Mouse (Mus musculus) macrophage (primary cell): ENCODE measurements around the gene Hoxb7. TPM values are rescaled to one million over a fixed set of nuclear protein-coding genes. Genes with fewer than 3 reads are reported as not detected.

Source experiments
- H3K27ac ChIP-seq: fragments of 350-480 bp; formaldehyde crosslinking; 2 replicates; pipeline ENCODE4 v1.9.0; 2021
- H3K36me3 ChIP-seq: fragments of 350-480 bp; formaldehyde crosslinking; 2 replicates; pipeline ENCODE4 v1.9.0; 2021; ENCODE audit errors: inconsistent target
- H3K4me3 ChIP-seq: fragments of 350-480 bp; formaldehyde crosslinking; 2 replicates; pipeline ENCODE4 v1.9.0; 2021; ENCODE audit errors: inconsistent target
- H3K79me2 ChIP-seq: fragments of 350-480 bp; formaldehyde crosslinking; 2 replicates; pipeline ENCODE4 v1.9.0; 2021; ENCODE audit errors: inconsistent target
- WGBS: methylation state at CpG from one replicate; pipeline ENCODE4 v1.1.7; 2026; ENCODE audit warnings: inconsistent platforms; ENCODE audit not compliant: missing documents; 5-methylcytosine and 5-hydroxymethylcytosine counted together
- polyA plus RNA-seq: library from polyadenylated mRNA; stranded (reverse); fragments of 250-400 nt; gene quantifications from 3 replicates; pipeline ENCODE4 v1.2.4, GENCODE M21; 2018; ENCODE audit warnings: inconsistent platforms

Gene Hoxb7
- polyA plus RNA-seq, 1 experiment from 2014 or later = not detected

DNA sequence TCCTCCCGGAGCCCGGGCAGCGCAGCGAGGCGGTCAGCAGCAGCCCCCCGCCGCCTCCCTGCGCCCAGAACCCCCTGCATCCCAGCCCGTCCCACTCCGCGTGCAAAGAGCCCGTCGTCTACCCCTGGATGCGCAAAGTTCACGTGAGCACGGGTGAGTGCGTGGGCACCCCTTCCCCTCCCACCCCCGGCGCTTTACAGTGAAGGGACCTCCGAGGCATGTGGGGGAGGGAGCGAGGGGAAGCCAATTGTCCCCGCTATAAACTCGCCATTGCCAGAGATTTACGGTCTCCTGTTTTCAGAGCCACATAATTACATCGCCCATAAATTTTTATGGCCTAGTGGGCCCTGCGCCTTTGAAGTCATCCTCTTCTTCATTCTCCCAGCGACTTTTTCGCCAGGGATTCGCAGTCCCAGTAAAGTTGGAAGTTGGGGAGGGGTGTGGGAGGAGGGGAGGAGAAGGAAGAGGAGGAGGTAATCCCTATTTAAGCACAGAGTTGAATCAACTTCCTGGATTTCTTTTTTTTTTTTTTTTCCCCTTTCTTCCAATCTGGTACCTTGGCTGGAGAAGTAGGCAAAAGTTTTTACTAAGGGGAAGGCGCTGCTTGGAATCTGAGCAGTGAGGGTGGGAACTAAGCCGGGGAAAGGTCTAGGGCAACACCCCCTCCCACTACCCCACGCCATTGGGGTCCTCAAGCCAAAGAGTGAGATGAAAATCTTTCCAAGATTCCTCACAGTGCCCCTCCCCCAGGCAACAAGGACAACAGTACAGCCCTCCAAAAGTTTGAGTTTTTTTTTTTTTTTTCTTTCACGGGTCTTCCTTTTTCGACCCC is 32.9 kb downstream of the Hoxb7 start:
- 3% methylated on average over 31 of the region's 34 CpGs for WGBS
- Histone ChIP-seq H3K4me3 (peak overlapping the region; percentile 61), H3K27ac (peak overlapping the region; percentile 37; the same call in 1 of the 2 replicates)

DNA sequence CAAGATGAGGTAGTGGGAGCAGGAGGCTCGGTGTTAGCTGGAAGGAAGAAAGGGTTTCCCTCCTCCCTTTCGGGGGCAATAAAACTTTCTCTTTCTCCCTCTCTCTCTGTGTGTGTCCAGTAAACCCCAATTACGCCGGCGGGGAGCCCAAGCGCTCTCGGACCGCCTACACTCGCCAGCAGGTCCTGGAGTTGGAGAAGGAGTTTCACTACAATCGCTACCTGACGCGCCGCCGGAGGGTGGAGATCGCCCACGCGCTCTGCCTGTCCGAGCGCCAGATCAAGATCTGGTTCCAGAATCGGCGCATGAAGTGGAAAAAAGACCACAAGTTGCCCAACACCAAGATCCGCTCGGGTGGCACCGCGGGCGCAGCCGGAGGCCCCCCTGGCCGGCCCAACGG is 33.5 kb downstream of the Hoxb7 start:
- whole genome bisulfite sequencing = 21% methylated on average over 26 of the region's 29 CpGs
- no peak overlapping the region for H3K27ac ChIP-seq
- peaks cover 14% of the 10 kb centered on the region; the same call in 1 of the 2 replicates for H3K79me2 ChIP-seq
- peak overlapping the region; percentile 61 for H3K4me3 ChIP-seq
- H3K36me3 ChIP-seq = no peaks in the 10 kb centered on the region

More for the DNA sequence above, 32.9 kb downstream of the Hoxb7 start:
- no peaks in the 10 kb centered on the region for H3K36me3 ChIP-seq
- H3K79me2 ChIP-seq = peaks cover 14% of the 10 kb centered on the region; the same call in 1 of the 2 replicates

DNA sequence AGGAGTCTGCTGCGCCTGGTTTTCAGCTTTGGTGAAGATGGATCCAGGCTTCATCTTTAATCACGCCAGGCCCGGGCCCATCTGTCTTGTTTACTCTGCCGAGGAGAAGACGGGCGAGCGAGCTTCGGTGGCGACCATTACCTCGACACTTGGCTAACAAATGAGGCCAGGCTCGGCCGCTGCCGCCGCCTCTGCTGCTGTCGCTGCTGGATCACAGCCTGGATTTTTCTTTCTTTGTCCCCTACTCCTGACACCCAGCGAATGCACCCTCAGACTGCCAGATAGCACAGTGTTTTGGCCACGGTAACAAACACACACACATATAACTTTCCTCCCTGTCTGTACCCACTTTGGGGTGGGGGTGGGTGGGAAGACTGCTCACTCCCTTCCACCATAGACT is 34.3 kb downstream of the Hoxb7 start:
- Histone ChIP-seq H3K79me2 (peaks cover 14% of the 10 kb centered on the region; the same call in 1 of the 2 replicates), H3K36me3 (no peaks in the 10 kb centered on the region), H3K4me3 (no peak overlapping the region), H3K27ac (no peak overlapping the region)
- 92% methylated on average over 17 of the region's 17 CpGs for WGBS

DNA sequence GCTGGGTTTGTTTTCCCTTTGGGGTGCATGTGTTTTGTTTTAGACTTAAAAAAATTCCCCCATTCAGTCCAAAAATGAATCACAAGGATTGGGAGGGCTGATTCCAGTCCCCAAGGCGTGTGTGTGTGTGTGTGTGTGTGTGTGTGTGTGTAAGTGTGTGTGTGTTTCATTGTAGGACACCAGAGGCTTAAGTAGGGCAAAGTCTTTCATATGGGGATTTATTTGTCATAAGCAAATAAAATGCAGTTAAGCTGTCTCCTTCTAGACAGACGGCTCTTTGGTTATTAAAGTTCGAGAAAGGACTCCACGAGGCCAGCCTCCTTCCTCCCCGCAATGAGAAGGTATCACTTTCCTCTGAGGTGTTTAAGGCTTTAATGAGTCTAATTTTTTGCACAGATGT is 35.4 kb downstream of the Hoxb7 start:
- Histone ChIP-seq H3K36me3 (no peaks in the 10 kb centered on the region), H3K4me3 (no peak overlapping the region), H3K27ac (no peak overlapping the region), H3K79me2 (peaks cover 5% of the 10 kb centered on the region; the same call in 1 of the 2 replicates)
- WGBS = 83% methylated on average over 5 of the region's 5 CpGs

DNA sequence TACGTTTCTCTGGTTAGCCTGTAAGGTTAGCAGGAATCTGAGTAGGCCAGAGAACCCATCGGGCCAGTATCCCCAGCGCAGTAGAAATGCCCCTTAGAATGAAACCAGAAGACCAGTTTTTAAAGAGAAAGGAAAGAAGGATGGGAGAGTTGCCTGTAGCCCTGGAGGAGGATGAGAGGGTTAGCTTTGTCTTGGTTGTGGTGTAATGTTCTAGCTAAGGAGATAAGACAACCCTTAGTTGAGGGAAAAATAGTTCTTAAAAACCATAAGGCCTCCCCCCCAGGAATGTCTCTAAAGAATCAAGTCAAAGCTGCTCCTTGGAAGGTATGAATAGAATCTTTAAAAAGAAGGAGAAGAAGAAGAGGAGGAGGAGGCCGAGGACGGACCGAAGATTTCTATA is 36.3 kb downstream of the Hoxb7 start:
- 86% methylated on average over 6 of the region's 6 CpGs for whole genome bisulfite sequencing
- Histone ChIP-seq H3K4me3 (no peak overlapping the region), H3K36me3 (no peaks in the 10 kb centered on the region)

DNA sequence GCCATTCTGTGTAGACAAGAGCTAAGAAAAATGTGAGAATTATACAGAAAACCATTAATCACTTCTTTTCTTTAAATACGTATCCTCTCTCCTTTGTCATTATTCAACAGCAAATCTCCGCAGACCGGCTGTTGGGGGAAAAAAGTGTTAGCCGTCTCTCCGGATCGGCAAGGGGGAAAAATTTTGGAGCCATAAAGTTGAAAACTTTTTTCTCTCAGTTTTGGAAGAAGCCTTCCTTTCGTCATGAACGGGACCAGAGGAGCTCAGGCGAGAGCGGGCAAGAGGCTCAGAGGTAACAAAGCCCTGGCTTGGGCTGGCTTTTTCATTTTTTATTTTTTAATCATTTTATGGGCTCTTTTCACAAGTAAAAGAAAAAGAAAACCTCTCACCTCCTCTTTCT is 36.7 kb downstream of the Hoxb7 start, which contains the start of gene Hoxb3:
TSS of gene Hoxb3 (plus strand) at position 173 of the 400 bp plus-strand sequence.
- H3K27ac ChIP-seq = no peak within 1 kb of the TSS
- no peak within 1 kb of the TSS for H3K4me3 ChIP-seq
- no peaks in the 10 kb centered on the region for H3K36me3 ChIP-seq
- WGBS = 95% methylated on average over 10 of the region's 10 CpGs
- H3K79me2 ChIP-seq = peaks cover 1% of the 10 kb centered on the region; the same call in 1 of the 2 replicates

More for the DNA sequence above, 36.3 kb downstream of the Hoxb7 start:
- peaks cover 5% of the 10 kb centered on the region; the same call in 1 of the 2 replicates for H3K79me2 ChIP-seq
- H3K27ac ChIP-seq = no peak overlapping the region

DNA sequence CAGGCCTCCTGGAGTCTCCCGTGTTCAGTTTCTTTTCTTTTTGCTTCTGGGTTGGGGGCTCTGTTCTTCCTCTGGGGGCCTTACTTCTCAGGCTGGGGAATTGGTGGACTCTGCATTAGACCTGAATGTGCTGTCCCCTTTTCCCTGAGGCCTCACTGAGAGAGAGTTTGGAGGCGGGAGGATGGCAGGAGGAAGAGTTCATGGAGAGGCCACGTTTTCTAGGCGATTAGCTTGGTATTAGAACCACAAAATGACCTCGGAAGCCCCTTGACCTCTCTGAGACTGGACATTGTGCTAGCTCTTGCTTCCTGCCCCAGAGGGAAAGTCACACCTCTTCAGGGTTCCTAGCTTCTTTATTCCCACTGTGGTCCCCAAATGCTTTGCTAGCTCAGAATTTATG is 37.7 kb downstream of the Hoxb7 start:
- Histone ChIP-seq H3K27ac (no peak overlapping the region), H3K4me3 (no peak overlapping the region), H3K79me2 (no peaks in the 10 kb centered on the region), H3K36me3 (no peaks in the 10 kb centered on the region)
- 89% methylated on average over 5 of the region's 5 CpGs for WGBS

DNA sequence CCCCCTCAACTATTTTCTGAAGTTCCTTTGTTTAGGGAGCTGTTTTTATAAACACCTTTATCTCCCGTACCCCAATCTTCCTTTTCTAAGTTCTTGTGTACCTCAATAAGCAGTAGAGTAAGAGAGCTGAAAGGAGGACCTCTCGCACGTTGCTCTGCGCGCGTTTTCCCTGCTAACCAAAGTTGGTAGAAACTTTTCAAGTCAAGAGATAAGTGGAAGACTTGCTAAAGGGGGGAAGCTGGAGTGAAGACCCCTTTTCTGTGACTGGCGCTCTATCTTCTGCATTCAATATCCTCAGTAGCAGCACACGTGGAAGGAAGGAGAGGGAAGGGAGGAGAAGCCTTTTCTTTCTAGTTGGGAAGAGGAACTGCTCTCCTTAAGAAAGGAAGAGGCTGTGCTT is 38.5 kb downstream of the Hoxb7 start:
- H3K27ac ChIP-seq = no peak overlapping the region
- no peaks in the 10 kb centered on the region for H3K79me2 ChIP-seq
- no peak overlapping the region for H3K4me3 ChIP-seq
- 91% methylated on average over 8 of the region's 8 CpGs for WGBS
- no peaks in the 10 kb centered on the region for H3K36me3 ChIP-seq

DNA sequence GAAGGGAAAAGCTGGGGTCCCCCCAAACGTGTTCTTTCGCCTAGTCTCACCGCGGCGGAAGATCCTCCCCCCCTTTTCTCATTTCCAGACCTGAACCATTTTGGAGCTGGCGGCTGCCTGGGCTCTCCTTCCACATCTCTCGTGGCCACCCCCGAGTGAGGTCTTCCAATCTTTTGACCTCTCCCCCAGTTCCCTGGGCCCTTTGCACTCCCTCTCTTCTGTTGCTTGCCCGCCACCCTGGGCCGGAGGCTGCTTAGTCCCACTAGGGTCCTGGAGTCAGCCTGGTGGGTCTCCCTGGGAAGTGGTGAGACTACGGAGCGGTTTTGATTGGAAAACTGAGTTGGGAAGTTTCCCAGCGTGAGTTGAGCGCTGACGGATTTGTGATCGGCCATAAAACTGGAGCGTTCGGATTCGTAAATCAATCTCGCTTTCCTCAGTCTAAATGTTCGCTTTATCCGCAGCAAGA is 39.4 kb downstream of the Hoxb7 start:
- Histone ChIP-seq H3K36me3 (no peaks in the 10 kb centered on the region), H3K27ac (no peak overlapping the region), H3K4me3 (no peak overlapping the region), H3K79me2 (no peaks in the 10 kb centered on the region)
- 94% methylated on average over 21 of the region's 22 CpGs for WGBS

DNA sequence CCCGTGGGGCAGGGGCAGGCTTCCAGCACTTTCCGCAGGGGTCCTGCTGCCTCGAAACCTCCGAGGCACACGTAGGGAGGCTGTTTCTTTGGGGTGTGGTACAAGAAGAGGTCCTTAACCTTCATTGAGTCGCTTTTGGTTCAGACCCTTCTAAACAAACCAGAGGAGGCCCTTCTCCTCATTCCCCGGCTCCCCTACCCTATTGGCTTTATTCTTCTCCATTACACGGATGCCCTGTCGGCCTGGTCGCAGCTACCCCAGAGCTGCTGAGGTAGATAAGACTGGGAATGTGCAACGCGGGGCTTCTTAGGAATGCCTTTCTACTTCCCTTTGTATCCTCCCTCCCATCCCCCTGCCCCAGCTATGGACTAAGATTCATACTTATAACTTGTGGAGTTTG is 40.3 kb downstream of the Hoxb7 start:
- no peak overlapping the region for H3K4me3 ChIP-seq
- no peak overlapping the region for H3K27ac ChIP-seq
- H3K36me3 ChIP-seq = no peaks in the 10 kb centered on the region
- no peaks in the 10 kb centered on the region for H3K79me2 ChIP-seq
- 98% methylated on average over 10 of the region's 12 CpGs for WGBS

DNA sequence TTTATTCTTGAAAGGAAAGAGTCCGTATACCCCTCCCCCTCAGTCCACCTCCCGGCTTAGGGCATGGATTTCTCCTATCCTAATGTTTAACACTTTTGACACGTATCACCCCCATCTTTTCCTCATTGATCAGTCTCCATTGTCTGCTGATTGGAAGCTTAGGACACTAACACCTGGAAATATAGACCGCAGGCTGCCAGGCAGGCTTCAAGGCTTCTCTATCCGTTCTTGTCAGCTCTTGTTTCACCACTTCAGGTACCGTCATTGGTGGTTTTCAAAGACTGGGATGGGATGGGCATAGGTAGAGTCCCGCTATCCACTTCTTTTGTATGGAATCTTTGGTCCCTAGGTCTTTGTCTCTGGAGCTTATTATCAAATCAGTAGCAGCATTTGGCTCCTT is 40.7 kb downstream of the Hoxb7 start:
- WGBS = 96% methylated on average over 7 of the region's 7 CpGs
- Histone ChIP-seq H3K27ac (no peak overlapping the region), H3K4me3 (no peak overlapping the region), H3K79me2 (no peaks in the 10 kb centered on the region), H3K36me3 (no peaks in the 10 kb centered on the region)

DNA sequence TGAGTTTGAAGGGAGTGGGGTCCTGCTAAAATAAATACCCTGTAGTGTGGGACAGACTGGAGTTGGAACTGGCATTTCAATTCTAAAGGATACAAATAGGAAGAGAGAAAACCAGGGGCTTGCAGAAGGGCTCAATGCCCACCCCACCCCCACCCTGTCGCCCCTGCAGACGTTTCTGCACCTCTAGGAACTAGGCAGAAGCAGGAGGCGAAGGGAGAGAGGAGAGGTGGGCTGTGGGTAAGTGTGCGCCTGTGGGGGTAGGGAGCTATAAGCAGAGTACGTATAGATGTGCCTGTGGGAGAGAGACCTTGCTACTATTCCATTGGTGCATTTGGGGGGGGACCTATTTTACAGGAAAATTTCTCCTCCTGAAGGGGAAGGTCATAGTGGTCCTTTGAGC is 41.3 kb downstream of the Hoxb7 start:
- no peak overlapping the region for H3K27ac ChIP-seq
- 88% methylated on average over 5 of the region's 5 CpGs for WGBS

DNA sequence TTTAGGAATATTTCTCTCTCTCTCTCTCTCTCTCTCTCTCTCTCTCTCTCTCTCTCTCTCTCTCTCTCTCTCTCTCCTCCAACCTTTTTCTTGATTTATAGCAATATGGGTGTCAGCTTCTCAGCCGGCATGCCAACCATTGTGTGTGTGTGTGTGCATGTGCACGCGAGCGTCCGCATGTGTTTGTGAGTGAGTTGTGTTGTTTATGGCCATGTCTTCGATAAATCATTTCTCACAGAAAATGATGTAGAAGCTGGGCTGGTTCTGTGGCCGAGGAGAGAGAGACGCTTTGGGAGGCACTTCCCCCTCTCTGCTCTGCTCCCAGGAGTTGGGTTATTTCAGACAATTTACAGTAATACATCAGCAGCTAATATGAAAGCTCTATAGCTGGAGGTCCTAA is 42.2 kb downstream of the Hoxb7 start:
- Histone ChIP-seq H3K27ac (no peak overlapping the region), H3K36me3 (no peaks in the 10 kb centered on the region), H3K79me2 (no peaks in the 10 kb centered on the region), H3K4me3 (no peak overlapping the region)
- WGBS = 92% methylated on average over 8 of the region's 8 CpGs

More for the DNA sequence above, 41.3 kb downstream of the Hoxb7 start:
- no peaks in the 10 kb centered on the region for H3K79me2 ChIP-seq
- no peak overlapping the region for H3K4me3 ChIP-seq
- H3K36me3 ChIP-seq = no peaks in the 10 kb centered on the region

DNA sequence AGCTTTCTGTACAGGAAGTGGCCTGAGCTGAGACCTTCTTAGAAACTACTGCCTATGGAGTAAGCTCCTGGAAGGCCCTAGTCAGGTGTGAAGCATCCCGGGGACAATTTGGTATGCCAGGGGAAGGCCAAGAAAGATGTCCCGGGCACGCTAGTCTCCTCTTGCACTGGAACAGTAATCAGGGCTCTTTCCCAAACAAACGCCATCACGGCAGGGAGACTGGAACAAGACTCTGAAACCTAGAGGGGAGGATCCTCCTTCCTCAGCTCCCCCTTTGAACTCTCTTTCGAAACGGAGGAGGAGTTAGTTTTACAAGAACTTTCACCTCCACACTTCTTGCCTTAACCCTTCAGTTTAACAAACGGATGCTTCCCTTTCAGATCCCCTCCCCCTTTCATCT is 45.7 kb downstream of the Hoxb7 start:
- H3K27ac ChIP-seq = no peak overlapping the region
- 42% methylated on average over 8 of the region's 8 CpGs for WGBS
- no peaks in the 10 kb centered on the region for H3K79me2 ChIP-seq
- H3K36me3 ChIP-seq = no peaks in the 10 kb centered on the region
- H3K4me3 ChIP-seq = no peak overlapping the region

DNA sequence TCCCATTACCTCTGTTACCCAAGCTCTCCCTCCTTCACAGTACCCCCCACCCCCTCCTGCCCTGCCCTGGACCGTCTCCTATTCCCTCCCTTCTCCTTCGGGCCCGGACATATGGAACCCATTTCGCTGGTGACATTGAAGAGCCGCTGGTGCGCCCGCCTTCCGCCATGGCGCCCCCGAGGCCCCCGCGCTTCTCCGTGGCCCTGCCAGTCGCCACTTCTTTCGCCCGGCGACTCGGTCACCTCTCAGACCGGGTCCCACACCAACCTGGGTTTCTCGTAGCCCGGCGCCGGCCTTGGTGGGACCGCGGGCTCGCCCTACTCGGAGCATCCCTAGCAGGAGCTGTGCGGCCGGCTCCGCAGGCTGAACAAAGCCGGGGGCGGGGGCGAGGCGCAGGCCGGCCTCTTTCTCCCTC is 46.2 kb downstream of the Hoxb7 start:
- Histone ChIP-seq H3K4me3 (no peak overlapping the region), H3K79me2 (no peaks in the 10 kb centered on the region), H3K36me3 (no peaks in the 10 kb centered on the region), H3K27ac (no peak overlapping the region)
- WGBS = 81% methylated on average over 32 of the region's 35 CpGs
